Mouse (Mus musculus) T-helper 2 cell (primary cell): ENCODE measurements around the gene Ormdl3.

Experiments
- in situ Hi-C: fragments of 300-600 bp; cut with MboI, MseI; formaldehyde crosslinking; loops from one replicate; pipeline ENCODE4 v1.15.1; 2025; ENCODE audit warnings: high pct_unique_total_duplicates

Gene Ormdl3

GRCm38 (mm10) chr11:98555124-98555700, 32.0 kb downstream of the Ormdl3 start:
- in situ Hi-C loops: loop anchor here (5.0 kb wide), 1 partner anchor 77 kb away; no protein-coding TSS in a partner anchor

DNA sequence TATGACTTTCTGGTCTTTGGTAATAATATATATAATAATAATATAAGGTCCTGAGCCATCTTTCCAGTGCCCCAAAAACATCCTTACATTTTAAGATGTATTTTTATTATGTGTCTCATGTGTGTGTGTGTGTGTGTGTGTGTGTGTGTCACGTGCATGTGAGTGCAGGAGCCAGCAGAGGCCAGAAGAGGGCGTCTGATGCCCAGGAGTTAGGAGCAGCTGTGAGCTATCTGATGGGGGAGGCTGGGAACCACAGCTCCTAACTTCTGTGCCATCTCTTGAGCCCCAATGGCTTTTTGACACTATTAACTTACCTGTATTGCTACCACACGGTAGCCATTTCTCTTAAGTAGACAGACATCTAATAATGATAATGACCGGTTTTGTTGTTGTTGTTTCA, 33.2 kb downstream of the Ormdl3 start:
- in situ Hi-C loops: loop anchor here (5.0 kb wide), 1 partner anchor 33 kb away; the partner anchor contains the start of gene Ormdl3

DNA sequence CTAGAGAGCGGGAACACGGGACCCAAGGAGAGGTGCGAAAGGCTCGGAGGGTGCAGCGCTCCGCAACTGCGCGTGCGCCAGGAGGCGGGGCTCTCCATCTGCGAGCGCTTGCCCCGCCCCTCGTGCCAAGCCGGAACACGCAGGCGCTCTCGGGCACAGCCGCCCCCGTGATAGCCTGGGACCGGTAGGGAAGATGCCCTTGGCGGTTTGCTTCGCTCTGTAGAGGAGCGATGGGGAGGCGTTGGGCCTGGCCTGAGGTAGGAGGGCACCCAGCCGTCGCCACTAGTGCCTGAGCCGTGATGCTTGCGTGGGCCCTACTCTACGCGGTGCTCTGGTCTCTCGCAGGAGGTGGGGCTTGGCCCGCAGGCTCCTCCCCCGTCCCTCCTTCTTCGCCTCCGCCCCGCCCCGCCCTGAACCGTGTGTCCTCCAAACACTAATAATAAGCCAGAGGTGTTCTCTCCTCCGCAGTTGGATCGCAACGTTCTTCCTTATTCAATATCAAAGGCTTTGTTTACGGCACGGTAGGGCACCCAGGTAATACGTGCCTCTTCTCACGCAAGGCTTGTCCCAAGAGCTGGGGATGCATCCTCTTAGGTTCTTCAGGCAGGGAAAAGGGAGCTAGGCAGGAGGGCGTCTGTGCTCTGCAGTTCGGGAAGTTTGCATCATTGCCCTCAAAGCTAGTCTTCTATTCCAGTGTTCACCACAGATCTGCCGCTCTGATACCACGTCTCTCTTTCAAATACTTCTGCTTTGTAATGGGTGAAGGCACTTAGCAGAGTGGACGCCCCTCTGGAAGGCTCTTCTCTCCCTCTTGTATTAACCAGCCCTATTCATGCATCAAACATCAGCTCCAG, 36.0 kb downstream of the Ormdl3 start, which contains the start of gene Zpbp2:
Zpbp2 (plus strand) TSS at position 123 of the 854 bp plus-strand sequence.
- in situ Hi-C loops: loop anchor here (5.0 kb wide), 1 partner anchor 36 kb away; the partner anchor contains the start of gene Ormdl3

- in situ Hi-C loops: loop anchor here (5.0 kb wide), 1 partner anchor 37 kb away; the partner anchor contains the start of gene Ormdl3
Measured at GRCm38 (mm10) chr11:98550311-98550974, 36.7 kb downstream of the Ormdl3 start.

GRCm38 (mm10) chr11:98549363-98549762, 37.8 kb downstream of the Ormdl3 start:
- in situ Hi-C loops: no loop called here

GRCm38 (mm10) chr11:98547308-98547693, 39.9 kb downstream of the Ormdl3 start:
- in situ Hi-C loops: no loop called here

- in situ Hi-C loops: no loop called here
Measured at GRCm38 (mm10) chr11:98546529-98547307, 40.5 kb downstream of the Ormdl3 start.

GRCm38 (mm10) chr11:98545711-98546231, 41.4 kb downstream of the Ormdl3 start, which contains the start of gene Ikzf3:
Ikzf3 (minus strand) TSS chr11:98546031.
- in situ Hi-C loops: no loop called here

GRCm38 (mm10) chr11:98544890-98545677, 42.1 kb downstream of the Ormdl3 start:
- in situ Hi-C loops: no loop called here

DNA sequence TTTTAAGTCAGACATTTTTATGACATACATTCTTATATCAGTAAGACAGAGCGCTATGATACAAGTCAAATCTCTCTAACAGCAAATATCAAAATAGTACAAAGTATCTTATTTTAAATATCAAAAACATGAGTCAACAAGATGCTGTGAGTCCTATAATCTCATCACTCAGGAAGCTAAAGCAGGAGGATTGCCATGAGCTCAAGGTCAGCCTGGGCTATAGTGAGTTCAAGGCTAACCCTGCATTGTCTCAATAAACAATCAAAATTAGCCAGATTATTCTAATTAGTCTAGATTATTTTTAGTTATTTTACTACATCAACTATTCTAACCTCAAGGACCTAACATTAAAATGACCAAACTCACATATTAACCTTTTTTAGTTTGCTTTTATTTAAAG, 43.8 kb downstream of the Ormdl3 start:
- in situ Hi-C loops: no loop called here

- in situ Hi-C loops: no loop called here
Measured at GRCm38 (mm10) chr11:98542553-98542952, 44.6 kb downstream of the Ormdl3 start.

DNA sequence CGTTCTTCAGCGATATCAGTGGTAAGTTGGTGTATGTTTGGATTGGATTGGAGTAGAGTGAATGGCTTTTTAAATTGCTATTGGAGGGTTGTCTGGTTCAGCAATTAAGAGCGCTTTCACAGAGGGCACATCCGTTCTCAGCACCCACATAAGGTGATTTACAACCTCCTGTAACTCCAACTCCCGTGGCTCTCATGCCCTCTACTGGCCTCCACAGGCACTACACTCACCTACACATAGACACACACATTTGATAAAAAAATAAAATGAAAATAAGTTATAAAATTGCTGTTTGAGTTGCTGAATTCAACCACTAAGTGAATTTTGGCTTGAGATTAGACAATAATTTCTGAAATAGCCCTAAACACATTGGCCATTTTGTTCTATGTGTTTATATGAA, 46.8 kb downstream of the Ormdl3 start:
- in situ Hi-C loops: no loop called here

DNA sequence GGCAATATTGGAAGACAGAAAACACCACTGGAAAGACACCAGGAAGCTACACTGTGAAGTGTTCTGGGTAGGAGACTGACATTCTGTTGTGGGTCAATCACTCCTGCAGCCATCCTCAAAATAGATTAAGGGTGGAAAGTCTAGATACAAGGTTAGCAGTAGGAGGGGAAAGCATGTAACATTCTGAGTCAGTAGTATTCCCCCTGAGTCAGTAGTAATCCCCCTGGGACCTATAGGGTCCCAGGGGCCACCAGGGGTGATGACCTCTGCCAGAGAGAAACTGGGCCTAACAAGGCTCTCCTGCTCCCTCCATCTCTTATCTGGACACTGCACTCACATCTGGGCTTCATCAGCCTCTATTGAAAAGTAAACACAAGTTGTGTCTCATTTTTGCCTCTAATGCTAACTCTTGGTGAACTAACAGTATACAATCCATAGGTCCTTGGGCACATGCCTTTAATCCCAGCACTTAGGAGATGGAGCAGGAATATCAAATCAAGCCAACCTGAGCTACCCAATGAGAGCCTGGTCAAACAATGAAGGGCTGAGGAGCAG, 49.6 kb downstream of the Ormdl3 start:
- in situ Hi-C loops: no loop called here
